Mouse (Mus musculus) ES-E14 (cell line): ENCODE measurements around the gene Pmpca. TPM values are rescaled to one million over a fixed set of nuclear protein-coding genes. Genes with fewer than 3 reads are reported as not detected.
A peak's percentile ranks its signal among the peaks of the same experiment; 100 is the strongest.

Experiments used
- DNase-seq: peaks from one replicate; pipeline ENCODE4 v3.0.0-alpha.2; 2013; ENCODE audit warnings: low read depth, low spot score
- H3K27ac ChIP-seq: 2 replicates; pipeline ENCODE4 v1.5.1; 2012; ENCODE audit warnings: low read depth, mild to moderate bottlenecking, low read length, moderate library complexity, mixed read lengths; ENCODE audit not compliant: poor library complexity, insufficient read depth, severe bottlenecking
- H3K36me3 ChIP-seq: 2 replicates; pipeline ENCODE4 v1.6.1; 2012; ENCODE audit warnings: mild to moderate bottlenecking, low read length, moderate library complexity, mixed read lengths; ENCODE audit not compliant: control insufficient read depth, poor library complexity, insufficient read depth, severe bottlenecking
- H3K4me1 ChIP-seq, 2 experiments: fragments of 150-350 bp in 1 of 2; sonication (generic) in 1 of 2; 2 replicates each; pipeline ENCODE4 v1.6.1; 2012; ENCODE audit warnings: low read length in 2 of 2, mild to moderate bottlenecking in 1 of 2, mixed read lengths in 1 of 2; ENCODE audit not compliant: control insufficient read depth in 2 of 2, insufficient read depth in 2 of 2, poor library complexity in 1 of 2
- H3K4me3 ChIP-seq, 2 experiments: fragments of 150-350 bp in 1 of 2; sonication (generic) in 1 of 2; 2 replicates each; pipeline ENCODE4 v1.5.1; 2012; ENCODE audit warnings: low read length in 2 of 2, low read depth in 1 of 2, mild to moderate bottlenecking in 1 of 2, mixed read lengths in 1 of 2; ENCODE audit not compliant: insufficient read depth in 1 of 2, poor library complexity in 1 of 2, severe bottlenecking in 1 of 2
- H3K9ac ChIP-seq: 2 replicates; pipeline ENCODE4 v1.6.1; 2012; ENCODE audit warnings: low read depth, mild to moderate bottlenecking, low read length, mixed read lengths; ENCODE audit not compliant: poor library complexity, insufficient read depth, severe bottlenecking
- H3K9me3 ChIP-seq: fragments of 150-350 bp; sonication (generic); 2 replicates; pipeline ENCODE4 v1.6.1; 2012; ENCODE audit warnings: low read depth, mild to moderate bottlenecking, low read length; ENCODE audit not compliant: control insufficient read depth, insufficient read depth
- CHD2 ChIP-seq: IDR thresholded peaks from 2 replicates; pipeline ENCODE4 v1.6.1; 2014; ENCODE audit warnings: mild to moderate bottlenecking, low read depth, low read length, inconsistent platforms
- HCFC1 ChIP-seq: IDR thresholded peaks from 2 replicates; pipeline ENCODE4 v1.6.1; 2012; ENCODE audit warnings: low read length, inconsistent platforms, borderline replicate concordance; ENCODE audit not compliant: insufficient read depth
- MAFK ChIP-seq: IDR thresholded peaks from 2 replicates; pipeline ENCODE4 v1.6.1; 2014; ENCODE audit warnings: mild to moderate bottlenecking, low read depth, low read length, inconsistent platforms; ENCODE audit not compliant: insufficient read depth
- ZC3H11A ChIP-seq: IDR thresholded peaks from 2 replicates; pipeline ENCODE4 v1.6.1; 2012; ENCODE audit warnings: low read depth, mild to moderate bottlenecking, inconsistent platforms, low read length, borderline replicate concordance
- ZNF384 ChIP-seq: IDR thresholded peaks from 2 replicates; pipeline ENCODE4 v1.6.1; 2012; ENCODE audit warnings: low read depth, low read length, inconsistent platforms
- in situ Hi-C, 2 experiments: fragments of 600-800 bp; cut with MboI; formaldehyde crosslinking; loops; one replicate each; pipeline ENCODE4 v1.15.1; 2025; ENCODE audit warnings: low sequenced_read_pairs in 2 of 2, inconsistent platforms in 1 of 2; ENCODE audit not compliant: unreplicated experiment in 2 of 2
- total RNA-seq: library from RNA; depleted of rRNA; stranded (reverse); fragments of 300-350 nt; gene quantifications from 2 replicates; pipeline ENCODE4 v1.2.3, GENCODE M21; 2012

Gene Pmpca
- total RNA-seq, 1 experiment, result 149 TPM

DNA sequence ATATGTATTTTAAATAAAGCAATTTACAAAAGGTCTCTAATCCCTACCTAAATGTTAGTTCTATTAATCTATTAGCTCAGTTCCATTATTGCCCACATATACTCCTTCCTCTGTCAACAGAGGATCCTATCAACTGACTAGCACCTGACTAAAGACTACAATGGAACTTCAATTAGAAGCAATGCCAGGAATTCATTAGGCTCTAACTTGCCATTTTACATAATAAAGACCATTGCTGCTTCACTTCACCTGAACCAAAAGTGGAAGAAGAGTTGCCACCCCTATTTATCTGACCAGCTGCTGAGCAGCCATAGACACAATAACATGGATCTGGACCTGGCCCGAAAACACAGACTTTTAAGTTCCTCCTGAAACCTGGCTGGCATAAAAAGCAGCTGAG, 53.7 kb downstream of the Pmpca start:
- Histone ChIP-seq H3K4me1 (peaks cover 6 to 17% of the 10 kb centered on the region in 2 experiments; a peak in 3 of 4 replicates), H3K9me3 (no peaks in the 10 kb centered on the region), H3K4me3 (peak overlapping the region in 1 of 2 experiments; percentile 96; a peak in 1 of 4 replicates), H3K9ac (no peak overlapping the region; the same call in 1 of the 2 replicates), H3K27ac (no peak overlapping the region), H3K36me3 (peaks cover 36% of the 10 kb centered on the region)
- in situ Hi-C loops, result loop anchor here in 1 of 2 experiments (25.0 kb wide), 1 partner anchor 469 kb away; the partner anchor contains the start of genes Med22, Rpl7a, Surf1 and Surf2
- TF ChIP-seq ZNF384 (no peak), ZC3H11A (no peak), CHD2 (no peak), MAFK (no peak), HCFC1 (no peak)
- DNase-seq, result peak; percentile 35

DNA sequence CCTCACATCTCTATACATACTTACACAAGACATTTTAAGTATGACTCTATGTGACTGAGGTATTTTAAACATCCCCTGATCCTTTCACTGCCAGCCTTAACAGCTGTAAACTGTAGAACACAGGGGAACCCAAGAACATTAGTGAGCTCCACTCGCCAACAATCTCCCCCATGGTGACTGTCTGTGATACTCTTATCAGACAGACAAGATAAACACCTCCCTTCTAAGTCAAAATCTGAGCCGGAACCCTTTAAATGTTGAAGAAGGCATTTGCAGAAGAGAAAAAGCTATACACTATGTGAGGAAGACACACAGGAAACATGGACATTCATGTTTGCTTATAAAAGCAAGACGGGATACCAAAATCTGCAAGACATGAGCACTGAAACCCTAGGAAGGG, 54.7 kb downstream of the Pmpca start:
- no peak for DNase-seq
- Histone ChIP-seq H3K36me3 (peaks cover 29% of the 10 kb centered on the region), H3K4me1 (peaks cover 6 to 16% of the 10 kb centered on the region in 2 experiments; a peak in 3 of 4 replicates), H3K4me3 (peak overlapping the region; percentile 88 to 96), H3K9ac (peak overlapping the region; percentile 95), H3K27ac (no peak overlapping the region), H3K9me3 (no peaks in the 10 kb centered on the region)
- in situ Hi-C loops, result loop anchor here in 1 of 2 experiments (25.0 kb wide), 1 partner anchor 468 kb away; the partner anchor contains the start of genes Med22, Rpl7a, Surf1 and Surf2
- TF ChIP-seq HCFC1, result no peak
- TF ChIP-seq MAFK, result no peak
- TF ChIP-seq ZC3H11A, result no peak
- no peak for TF ChIP-seq CHD2
- no peak for TF ChIP-seq ZNF384

DNA sequence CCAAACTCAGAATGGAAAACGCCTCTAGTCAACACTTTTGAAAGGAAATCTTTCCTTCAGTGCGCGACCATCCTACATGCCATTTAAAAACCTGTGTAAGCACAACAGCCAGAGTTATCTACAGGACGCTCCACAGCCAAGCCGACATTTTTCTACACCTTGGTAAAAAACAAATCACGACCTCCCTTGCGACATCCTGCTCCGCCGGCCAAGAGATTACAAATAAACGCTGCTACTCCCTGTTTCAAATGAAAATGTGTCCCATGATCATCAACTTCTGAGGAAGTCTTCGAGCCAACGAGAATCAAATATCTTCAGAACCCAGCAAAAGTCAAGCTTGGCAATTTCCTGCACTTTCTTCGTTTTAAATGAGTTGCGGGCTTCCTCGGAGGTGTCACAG, 55.2 kb downstream of the Pmpca start:
- no peak overlapping the region for H3K27ac ChIP-seq
- H3K36me3 ChIP-seq, result peaks cover 25% of the 10 kb centered on the region
- H3K9me3 ChIP-seq, result no peaks in the 10 kb centered on the region
- TF ChIP-seq HCFC1 (no peak), ZC3H11A (no peak), ZNF384 (no peak), CHD2 (no peak), MAFK (no peak)
- peak overlapping the region; percentile 88 to 96 for H3K4me3 ChIP-seq
- peak overlapping the region; percentile 95 for H3K9ac ChIP-seq
- peaks cover 6 to 16% of the 10 kb centered on the region in 2 experiments; a peak in 3 of 4 replicates for H3K4me1 ChIP-seq
- in situ Hi-C loops, result loop anchor here in 1 of 2 experiments (25.0 kb wide), 1 partner anchor 468 kb away; the partner anchor contains the start of genes Med22, Rpl7a, Surf1 and Surf2
- no peak for DNase-seq

DNA sequence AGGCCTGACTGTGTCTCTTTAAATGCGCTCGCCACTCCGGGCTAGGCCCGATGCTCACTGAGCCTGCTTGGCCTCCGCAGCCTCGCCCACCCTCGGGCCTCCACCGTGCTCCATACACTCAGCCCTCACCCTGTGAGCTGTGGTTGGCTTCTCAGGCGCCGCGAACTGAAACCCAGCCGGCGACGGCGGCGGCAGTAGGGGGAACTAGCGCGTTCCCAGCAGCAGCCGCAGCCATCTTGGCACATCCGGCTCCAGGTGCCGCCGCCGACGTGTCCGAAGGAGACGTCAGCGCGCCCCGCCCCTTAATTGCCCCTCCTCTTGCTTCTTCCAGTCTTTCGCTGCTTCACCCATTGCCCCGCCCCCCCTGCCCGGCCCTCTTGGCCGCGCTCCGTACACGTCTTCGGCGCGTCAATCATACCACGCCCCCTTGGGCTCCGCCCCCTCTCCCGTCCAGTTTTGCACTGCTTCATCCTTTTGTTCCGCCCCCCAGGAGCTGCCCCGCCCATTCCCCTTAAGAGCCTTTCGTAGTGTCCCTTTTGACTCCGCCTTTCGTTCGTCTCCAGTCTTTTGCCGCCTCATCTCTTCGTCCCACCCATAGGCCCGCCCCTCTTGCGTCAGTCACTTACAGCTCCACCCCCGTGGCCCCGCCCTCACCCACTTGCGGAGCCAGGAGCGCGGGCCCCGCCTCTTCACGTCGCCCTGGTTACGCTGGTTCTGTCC, 56.0 kb downstream of the Pmpca start, which contains the start of gene Sec16a:
Gene Sec16a, minus strand, starts transcription at position 271 of the 720 bp plus-strand sequence.
- H3K9ac ChIP-seq, result peak within 1 kb of the TSS; percentile 95
- in situ Hi-C loops, result loop anchor here in 1 of 2 experiments (25.0 kb wide), 1 partner anchor 467 kb away; the partner anchor contains the start of genes Med22, Rpl7a, Surf1 and Surf2
- peaks cover 17% of the 10 kb centered on the region for H3K36me3 ChIP-seq
- peak within 1 kb of the TSS; percentile 88 for H3K27ac ChIP-seq
- DNase-seq, result peak; percentile 100
- no peaks in the 10 kb centered on the region for H3K9me3 ChIP-seq
- H3K4me3 ChIP-seq, result peak within 1 kb of the TSS; percentile 88 to 96
- H3K4me1 ChIP-seq, result peaks cover 6 to 16% of the 10 kb centered on the region in 2 experiments; a peak in 3 of 4 replicates
- TF ChIP-seq HCFC1 (peak; percentile 62; the same call in 1 of the 2 replicates), ZC3H11A (no peak)
